ENCODE assay signal across 29 mouse cellular contexts in the genomic region with DNA sequence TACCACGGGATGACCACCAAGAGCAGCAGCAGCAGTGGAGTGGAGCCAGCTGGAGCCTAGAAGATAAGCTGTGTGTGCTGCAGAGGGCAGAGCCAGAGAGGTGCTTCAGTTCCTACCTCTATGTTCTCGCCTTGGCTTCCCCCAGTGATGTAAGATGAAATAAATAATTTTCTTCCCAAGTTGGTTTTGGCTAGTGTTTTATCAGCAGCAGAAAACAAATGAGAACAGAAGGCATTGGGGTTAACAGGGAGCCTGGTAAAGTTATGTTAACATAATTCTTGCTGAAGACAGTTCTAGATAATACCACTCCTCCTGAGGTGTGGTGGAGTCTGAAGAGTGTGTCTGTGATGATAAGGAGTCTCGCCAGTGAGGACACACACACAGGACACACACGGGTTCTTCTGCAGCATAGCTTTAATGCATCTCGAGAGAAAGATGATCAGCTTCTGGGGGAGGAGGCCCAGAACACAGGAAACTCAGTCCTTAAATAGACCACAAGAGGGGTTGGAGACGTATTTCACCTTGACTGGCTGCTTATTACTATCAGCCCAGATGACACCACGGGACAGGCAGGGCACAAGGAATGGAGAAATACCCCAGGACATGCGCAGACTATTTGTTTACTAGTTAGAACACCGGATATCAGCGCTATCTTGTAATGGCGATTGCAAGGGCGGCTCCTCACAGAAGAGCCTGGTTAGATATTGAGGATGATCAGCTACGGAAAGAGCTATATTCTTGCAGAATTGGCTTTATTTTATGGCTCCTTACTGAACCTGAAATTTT. TPM values are rescaled to one million over a fixed set of nuclear protein-coding genes. Genes with fewer than 3 reads are reported as not detected.
DNase-seq lines count a peak whose midpoint lies in the region; ATAC-seq and TF ChIP-seq lines count a peak whose summit lies in the region.
"Not testable (repeated sequence)": the region's sequence is repeated elsewhere in the genome, so short reads cannot be mapped to it uniquely, and the experiment has no call there.
"Had no signal": no experiment of that assay in that cellular context is flagged by ENCODE, and none has a peak within 500 bp of the region (broad histone marks: within the 10 kb centered on the region; RNA-seq: fewer than 3 reads in every experiment).

No protein-coding gene starts in this region.

- H3K9ac ChIP-seq in MEL (ENCODE audit: control insufficient read depth, low read depth, low read length, poor library complexity, severe bottlenecking) = peak overlapping the region; percentile 65
- H3K9ac ChIP-seq in liver, embryonic 11.5 days (ENCODE audit: low read depth, low read length); liver, embryonic 14.5 days (replicated peaks); liver, postnatal 0 days (replicated peaks): not testable (repeated sequence)

- peak; percentile 87 to 92 for TF ChIP-seq EP300 in MEL (IDR thresholded peaks at IDR 0.05; ENCODE audit: low read depth in 1 of 2, low read length in 2 of 2)
- not testable (repeated sequence) for TF ChIP-seq EP300 in liver, embryonic 14.5 days (IDR thresholded peaks at IDR 0.05; ENCODE audit: low read depth); liver, postnatal 0 days (IDR thresholded peaks at IDR 0.05; ENCODE audit: low read depth)

- peak overlapping the region; percentile 52 to 61 for H3K4me3 ChIP-seq in MEL (ENCODE audit: control insufficient read depth in 1 of 2, insufficient read depth in 1 of 2, low read depth in 2 of 2, low read length in 2 of 2)
- H3K4me3 ChIP-seq in erythroblast, embryonic 14.5 days (replicated peaks) = peak overlapping the region; percentile 57
- H3K4me3 ChIP-seq in liver, embryonic 11.5 days (ENCODE audit: low read depth, low read length); liver, embryonic 14.5 days (ENCODE audit: insufficient read depth in 1 of 2, low read depth in 2 of 2, low read length in 2 of 2); liver, postnatal 0 days (ENCODE audit: low read depth, low read length): not testable (repeated sequence)

- peak overlapping the region; percentile 100 for H3K27ac ChIP-seq in MEL (ENCODE audit: control insufficient read depth, low read depth, low read length)
- not testable (repeated sequence) for H3K27ac ChIP-seq in liver, embryonic 11.5 days (ENCODE audit: low read depth, low read length); liver, embryonic 14.5 days
- H3K27ac ChIP-seq in liver, postnatal 0 days (ENCODE audit: low read depth) = 0 out of 2 replicates have a peak overlapping the region, but pooled peaks have one; percentile 58

- peak; percentile 93 for DNase-seq in MEL (ENCODE audit: low read depth, low spot score)
- peak; percentile 46 for DNase-seq in c-Kit-positive CD71-positive TER-119-positive erythroid progenitor cells, embryonic 14.5 days (ENCODE audit: low spot score)
- not testable (repeated sequence) for DNase-seq in liver, embryonic 11.5 days (ENCODE audit: low spot score); liver, postnatal 0 days
- DNase-seq in liver, embryonic 14.5 days (ENCODE audit: low read depth in 3 of 3, low spot score in 3 of 3) = peak in 1 of 3 experiments; percentile 22

- not testable (repeated sequence) for TF ChIP-seq CTCF in MEL (IDR thresholded peaks at IDR 0.05 in 2 of 3, conservative IDR thresholded peaks at IDR 0.05 in 1 of 3; ENCODE audit: control insufficient read depth in 1 of 3, insufficient read depth in 1 of 3, low read depth in 2 of 3, low read length in 3 of 3, poor library complexity in 1 of 3, severe bottlenecking in 1 of 3); liver, embryonic 14.5 days (IDR thresholded peaks at IDR 0.05; ENCODE audit: low read depth); liver, postnatal 0 days (IDR thresholded peaks at IDR 0.05; ENCODE audit: low read depth)

- not testable (repeated sequence) for H3K4me2 ChIP-seq in liver, embryonic 11.5 days; liver, embryonic 14.5 days (ENCODE audit: low read depth); liver, postnatal 0 days (ENCODE audit: low read depth, low read length)

- peak in 1 of 2 experiments; percentile 57; a peak in 2 of 4 replicates for TF ChIP-seq POLR2A in MEL (IDR thresholded peaks at IDR 0.05; ENCODE audit: control insufficient read depth in 1 of 2, insufficient read depth in 1 of 2, low read depth in 1 of 2, low read length in 2 of 2, poor library complexity in 1 of 2)

- H3K36me3 ChIP-seq in MEL (ENCODE audit: control insufficient read depth in 1 of 2, insufficient read depth in 2 of 2, low read length in 2 of 2) = peaks cover 0 to 24% of the 10 kb centered on the region in 2 experiments; a peak in 2 of 4 replicates
- H3K36me3 ChIP-seq in erythroblast, embryonic 14.5 days (ENCODE audit: control insufficient read depth) = peaks cover 11% of the 10 kb centered on the region
- not testable (repeated sequence) for H3K36me3 ChIP-seq in liver, embryonic 11.5 days (ENCODE audit: control insufficient read depth, insufficient read depth, low read length); liver, embryonic 14.5 days (replicated peaks; ENCODE audit: control insufficient read depth, insufficient read depth, low read depth); liver, postnatal 0 days (replicated peaks; ENCODE audit: insufficient read depth, low read length)

- 70% methylated on average over 13 of the region's 13 CpGs for whole genome bisulfite sequencing in liver, embryonic 11.5 days
- WGBS in liver, embryonic 14.5 days (ENCODE audit: insufficient replicate concordance) = 54% methylated on average over 13 of the region's 13 CpGs
- 66% methylated on average over 13 of the region's 13 CpGs for WGBS in liver, postnatal 0 days (ENCODE audit: insufficient replicate concordance)

- H3K9me3 ChIP-seq in MEL (replicated peaks; ENCODE audit: insufficient read depth, low read length); liver, embryonic 11.5 days (ENCODE audit: control insufficient read depth, low read length); liver, embryonic 14.5 days (ENCODE audit: control insufficient read depth, low read length); liver, postnatal 0 days (ENCODE audit: low read length): not testable (repeated sequence)
- peaks cover 20% of the 10 kb centered on the region for H3K9me3 ChIP-seq in erythroblast, embryonic 14.5 days (ENCODE audit: control insufficient read depth, low read length)

- peaks cover 16 to 26% of the 10 kb centered on the region in 2 experiments for H3K4me1 ChIP-seq in MEL (ENCODE audit: control insufficient read depth in 1 of 2, insufficient read depth in 2 of 2, low read length in 2 of 2)
- H3K4me1 ChIP-seq in erythroblast, embryonic 14.5 days (ENCODE audit: control insufficient read depth) = peaks cover 55% of the 10 kb centered on the region
- not testable (repeated sequence) for H3K4me1 ChIP-seq in liver, embryonic 11.5 days (replicated peaks; ENCODE audit: control insufficient read depth, insufficient read depth, low read length); liver, embryonic 14.5 days (replicated peaks; ENCODE audit: control insufficient read depth in 2 of 2, insufficient read depth in 2 of 2, low read length in 1 of 2); liver, postnatal 0 days (ENCODE audit: insufficient read depth)

- H3K27me3 ChIP-seq in MEL (ENCODE audit: control insufficient read depth in 1 of 2, insufficient read depth in 2 of 2, low read length in 2 of 2); erythroblast, embryonic 14.5 days (ENCODE audit: control insufficient read depth); liver, embryonic 11.5 days (replicated peaks; ENCODE audit: control insufficient read depth, insufficient read depth, low read length); liver, embryonic 14.5 days (ENCODE audit: control insufficient read depth, insufficient read depth, low read length); liver, postnatal 0 days (ENCODE audit: insufficient read depth, low read length): not testable (repeated sequence)

- not testable (repeated sequence) for TF ChIP-seq RAD21 in MEL (IDR thresholded peaks at IDR 0.05; ENCODE audit: low read depth, low read length)

- H3K79me2 ChIP-seq in MEL (ENCODE audit: control insufficient read depth, insufficient read depth, low read length, poor library complexity) = not testable (repeated sequence)

- ATAC-seq in liver, embryonic 11.5 days (replicated peaks; ENCODE audit: low FRiP score) = peak; percentile 67
- ATAC-seq in liver, embryonic 14.5 days (ENCODE audit: insufficient read depth) = peak; percentile 93
- ATAC-seq in liver, postnatal 0 days = peak; percentile 95

TF ChIP-seq in MEL, 35 proteins besides CTCF, POLR2A, EP300 and RAD21 (continues in another document):
- peak; percentile 80 for TF ChIP-seq SIN3A (IDR thresholded peaks at IDR 0.05; ENCODE audit: low read length)
- 0 out of 2 replicates have a peak, but pooled peaks have one; percentile 11 for TF ChIP-seq SMC3 (IDR thresholded peaks at IDR 0.05; ENCODE audit: low read depth, low read length)
- peak; percentile 90 for TF ChIP-seq TCF12 (IDR thresholded peaks at IDR 0.05; ENCODE audit: low read depth, low read length)
- TF ChIP-seq BHLHE40 (IDR thresholded peaks at IDR 0.05; ENCODE audit: borderline replicate concordance, low read depth, low read length) = peak; percentile 52; the same call in 1 of the 2 replicates
- TF ChIP-seq KAT2A (conservative IDR thresholded peaks at IDR 0.05; ENCODE audit: low read depth, low read length) = peak; percentile 28

RNA-seq across cellular contexts. Expression of a gene that starts 14.9 kb away (rescaled TPM):
- not detected in 2 replicates for total RNA-seq in MEL (2012; rRNA removed)
- not detected for polyA plus RNA-seq in MEL (2012; ENCODE audit: insufficient read depth in 1 of 2, insufficient read length in 2 of 2, low read depth in 1 of 2, low replicate concordance in 2 of 2, missing spikeins in 1 of 2)
- polyA plus RNA-seq in erythroblast, embryonic 14.5 days (2012) = not detected in 2 replicates
- 0.30 and 0.40 TPM in 2 replicates for polyA plus RNA-seq in liver, embryonic 11.5 days (2014; fragmentation: Nextera tagmentation; extraction: Ambion mirVana)
- polyA plus RNA-seq in liver, embryonic 14.5 days (2012; rRNA removed) = 0.01 and 0.03 TPM in 2 replicates
- polyA plus RNA-seq in liver, embryonic 14.5 days (2014; fragmentation: Nextera tagmentation; extraction: Ambion mirVana) = not detected in 2 replicates
- 0.05 TPM in 1 of 2 replicates, not detected in the other for polyA plus RNA-seq in liver, postnatal 0 days (2015; fragmentation: Nextera tagmentation; extraction: Ambion mirVana)
- total RNA-seq: ES-E14 had no signal
- polyA plus RNA-seq: adrenal gland, adult 2 months; forebrain, embryonic 11.5 days had no signal

RNA-seq across cellular contexts. Expression of a gene that starts 23.2 kb away (rescaled TPM):
- not detected in 2 replicates for total RNA-seq in MEL (2012; rRNA removed)
- polyA plus RNA-seq in MEL (2012; ENCODE audit: insufficient read depth in 1 of 2, insufficient read length in 2 of 2, low read depth in 1 of 2, low replicate concordance in 2 of 2, missing spikeins in 1 of 2) = not detected
- polyA plus RNA-seq in erythroblast, embryonic 14.5 days (2012) = not detected in 2 replicates
- polyA plus RNA-seq in liver, embryonic 11.5 days (2014; fragmentation: Nextera tagmentation; extraction: Ambion mirVana) = not detected in 2 replicates
- 0.34 TPM in 1 of 2 replicates, not detected in the other for polyA plus RNA-seq in liver, embryonic 14.5 days (2012; rRNA removed)
- polyA plus RNA-seq in liver, embryonic 14.5 days (2014; fragmentation: Nextera tagmentation; extraction: Ambion mirVana) = not detected in 2 replicates
- not detected in 2 replicates for polyA plus RNA-seq in liver, postnatal 0 days (2015; fragmentation: Nextera tagmentation; extraction: Ambion mirVana)
- total RNA-seq: adrenal gland, adult 2 months; adrenal gland, postnatal 14 days; adrenal gland, postnatal 4 days; forebrain, postnatal 0 days; gastrocnemius, adult 2 months; gastrocnemius, postnatal 14 days; gastrocnemius, postnatal 4 days; heart, adult 8-10 months; heart, postnatal 10 days; heart, postnatal 36 days had no signal
- polyA plus RNA-seq: adrenal gland, adult 2 months; brain, embryonic 14.5 days; embryonic facial prominence, embryonic 12.5 days; embryonic facial prominence, embryonic 15.5 days; forebrain, embryonic 11.5 days; forebrain, embryonic 14.5 days; forebrain, postnatal 0 days; frontal cortex, adult 2 months; heart, embryonic 12.5 days; heart, embryonic 15.5 days; hindbrain, embryonic 10.5 days; hindbrain, embryonic 13.5 days; hindbrain, embryonic 16.5 days; intestine, embryonic 15.5 days had no signal
